ENCODE assay signal across 21 mouse cellular contexts in the genomic region with DNA sequence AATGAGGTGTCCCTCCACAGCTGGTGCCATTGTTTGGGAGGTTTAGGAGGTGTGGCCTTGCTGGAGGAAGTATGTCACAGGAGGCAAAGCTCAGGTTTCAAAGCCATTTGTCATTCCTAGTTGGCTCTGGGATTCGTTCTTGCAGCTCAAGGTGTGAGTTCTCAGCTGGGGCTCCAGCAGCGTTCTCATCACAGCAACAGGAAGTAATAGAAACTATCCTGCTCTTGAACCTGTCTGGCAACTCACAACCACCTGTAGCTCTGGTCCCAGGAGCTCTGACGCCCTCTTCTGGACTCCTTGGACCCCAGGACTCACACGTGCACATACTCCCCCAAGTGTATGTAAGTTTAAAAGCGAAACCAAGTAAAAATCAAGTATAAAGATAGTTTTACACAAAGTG. TPM values are rescaled to one million over a fixed set of nuclear protein-coding genes. Genes with fewer than 3 reads are reported as not detected.
DNase-seq lines count a peak whose midpoint lies in the region; TF ChIP-seq lines count a peak whose summit lies in the region.
"Had no signal": no experiment of that assay in that cellular context is flagged by ENCODE, and none has a peak within 500 bp of the region (broad histone marks: within the 10 kb centered on the region; RNA-seq: fewer than 3 reads in every experiment).

No protein-coding gene starts in this region.

- no peaks in the 10 kb centered on the region for H3K9me3 ChIP-seq in E14TG2a.4 (ENCODE audit: low read length)
- H3K9me3 ChIP-seq: hindbrain, embryonic 15.5 days had no signal

- no peak overlapping the region for H3K27ac ChIP-seq in heart, adult 2 months
- H3K27ac ChIP-seq in liver, adult 2 months (replicated peaks; ENCODE audit: insufficient read depth, low read depth, low read length), result no peak overlapping the region
- H3K27ac ChIP-seq: hindbrain, embryonic 15.5 days; liver, embryonic 14.5 days had no signal

- intact Hi-C loops in heart, adult 2 months (cut with DNase I), result loop anchor here (1.0 to 10.0 kb wide), 5 partner anchors 386 to 917 kb away; no protein-coding TSS in a partner anchor
- intact Hi-C loops in heart, postnatal 14 days (cut with DNase I), result loop anchor here (2.0 to 5.0 kb wide), 4 partner anchors 257 to 922 kb away; a partner anchor contains a TSS
- intact Hi-C loops in left cerebral cortex, postnatal 25 days (cut with DNase I), result loop anchor here (2.0 to 10.0 kb wide), 5 partner anchors 82 to 915 kb away; no protein-coding TSS in a partner anchor

- no peak for TF ChIP-seq POLR2A in heart, adult 2 months (IDR thresholded peaks at IDR 0.05; ENCODE audit: insufficient read depth, low read depth, low read length)
- TF ChIP-seq POLR2A in liver, adult 2 months (IDR thresholded peaks at IDR 0.05; ENCODE audit: extremely low read depth, insufficient read depth, low read length), result no peak

- no peak for TF ChIP-seq EP300 in heart, adult 2 months (IDR thresholded peaks at IDR 0.05; ENCODE audit: insufficient read depth, low read depth, low read length)

- H3K4me3 ChIP-seq in heart, adult 2 months, result no peak overlapping the region
- H3K4me3 ChIP-seq in liver, adult 2 months (ENCODE audit: insufficient read depth, low read depth, low read length), result no peak overlapping the region
- H3K4me3 ChIP-seq in E14TG2a.4 (replicated peaks; ENCODE audit: low read length), result no peak overlapping the region
- H3K4me3 ChIP-seq: hindbrain, embryonic 15.5 days; megakaryocyte, embryonic 14.5 days had no signal

- H3K36me3 ChIP-seq in heart, adult 2 months (ENCODE audit: control insufficient read depth, insufficient read depth, low read length), result no peaks in the 10 kb centered on the region
- H3K36me3 ChIP-seq in liver, adult 2 months (ENCODE audit: control insufficient read depth, insufficient read depth, low read length), result peaks cover 18% of the 10 kb centered on the region
- H3K36me3 ChIP-seq in E14TG2a.4 (ENCODE audit: insufficient read depth, low read length), result no peaks in the 10 kb centered on the region

- peaks cover 3% of the 10 kb centered on the region for H3K4me1 ChIP-seq in heart, adult 2 months (ENCODE audit: control insufficient read depth, insufficient read depth, low read length)
- H3K4me1 ChIP-seq in liver, adult 2 months (ENCODE audit: control insufficient read depth, insufficient read depth, low read length), result peaks cover 7% of the 10 kb centered on the region
- peaks cover 6% of the 10 kb centered on the region; the same call in 1 of the 2 replicates for H3K4me1 ChIP-seq in E14TG2a.4 (replicated peaks; ENCODE audit: low read depth, low read length)
- H3K4me1 ChIP-seq: hindbrain, embryonic 15.5 days had no signal

- H3K9ac ChIP-seq in heart, adult 2 months (ENCODE audit: low read depth, low read length), result no peak overlapping the region
- no peak overlapping the region for H3K9ac ChIP-seq in liver, adult 2 months (ENCODE audit: low read depth, low read length)
- H3K9ac ChIP-seq: hindbrain, embryonic 15.5 days; liver, embryonic 14.5 days had no signal

- no peaks in the 10 kb centered on the region for H3K27me3 ChIP-seq in heart, adult 2 months (ENCODE audit: control insufficient read depth, insufficient read depth, low read length)
- no peaks in the 10 kb centered on the region for H3K27me3 ChIP-seq in liver, adult 2 months (ENCODE audit: control insufficient read depth, insufficient read depth, low read length)
- no peaks in the 10 kb centered on the region for H3K27me3 ChIP-seq in E14TG2a.4 (ENCODE audit: insufficient read depth, low read length)
- H3K27me3 ChIP-seq: hindbrain, embryonic 15.5 days; megakaryocyte, embryonic 14.5 days had no signal

- no peak for DNase-seq in heart, adult 2 months
- no peak for DNase-seq in heart, postnatal 14 days
- DNase-seq in liver, adult 2 months (ENCODE audit: extremely low read depth, low read depth, low spot score), result no peak
- DNase-seq in liver, result no peak
- peak; percentile 40 for DNase-seq in forelimb bud, embryonic 11.5 days (ENCODE audit: low read depth, low spot score)
- no peak for DNase-seq in urinary bladder, postnatal 36 days (ENCODE audit: low spot score in 2 of 2)
- DNase-seq in left cerebral cortex, postnatal 25 days (ENCODE audit: low spot score in 2 of 2), result no peak
- DNase-seq: adrenal gland, adult 8-10 months; cerebellum, adult 9-10 months; gastrocnemius, postnatal 36 days; heart, postnatal 10 days; kidney, adult 11 months; kidney, postnatal 14 days; left cerebral cortex, postnatal 4 days; lung, postnatal 10 days; midbrain, embryonic 14.5 days; thymus, postnatal 36 days had no signal

- no peaks in the 10 kb centered on the region for H3K79me2 ChIP-seq in heart, adult 2 months (replicated peaks; ENCODE audit: control insufficient read depth, insufficient read depth, low read length)
- peaks cover 35% of the 10 kb centered on the region for H3K79me2 ChIP-seq in liver, adult 2 months (ENCODE audit: control insufficient read depth, insufficient read depth, low read length)

- TF ChIP-seq CTCF in heart, adult 2 months (IDR thresholded peaks at IDR 0.05), result peak; percentile 31; the same call in 1 of the 2 replicates
- peak; percentile 22; the same call in 1 of the 2 replicates for TF ChIP-seq CTCF in liver, adult 2 months (IDR thresholded peaks at IDR 0.05; ENCODE audit: low read depth, low read length)
- TF ChIP-seq CTCF in E14TG2a.4 (conservative IDR thresholded peaks at IDR 0.05; ENCODE audit: low read length), result 0 out of 2 replicates have a peak, but pooled peaks have one; percentile 10

- WGBS in heart, adult 2 months, result 70% methylated on average over 5 of the region's 5 CpGs
- 82% methylated on average over 5 of the region's 5 CpGs for WGBS in liver, adult 2 months

RNA-seq across cellular contexts. Expression of a gene that starts 15.4 kb away (rescaled TPM):
- total RNA-seq in heart, adult 2 months (2021), result 10 to 100 TPM; 14.1 to 16.4 TPM
- polyA plus RNA-seq in heart, adult 2 months (2012; rRNA removed), result 20.5 and 24.2 TPM in 2 replicates
- 10 to 100 TPM; 15.5 TPM for total RNA-seq in heart, postnatal 14 days (2021)
- 18.8 and 22.1 TPM in 2 replicates for total RNA-seq in liver, adult 2 months (2014; rRNA removed)
- polyA plus RNA-seq in liver, adult 2 months (2012; rRNA removed), result 40.7 and 42.6 TPM in 2 replicates
- total RNA-seq in left cerebral cortex, postnatal 25 days (2021), result 10 to 100 TPM; 33.8 to 36.8 TPM

RNA-seq across cellular contexts. Expression of a gene that starts 17.5 kb away (rescaled TPM):
- 10 to 100 TPM; 18.6 to 20.7 TPM for total RNA-seq in heart, adult 2 months (2021)
- polyA plus RNA-seq in heart, adult 2 months (2012; rRNA removed), result 3.6 and 8.7 TPM in 2 replicates
- 10 to 100 TPM; 21.9 to 22.0 TPM for total RNA-seq in heart, postnatal 14 days (2021)
- 28.3 and 47.8 TPM in 2 replicates for total RNA-seq in liver, adult 2 months (2014; rRNA removed)
- polyA plus RNA-seq in liver, adult 2 months (2012; rRNA removed), result 14.2 and 15.1 TPM in 2 replicates
- 10 to 100 TPM in 1 of 2 experiments, 1 to 10 TPM in 1; 7.1 to 10.3 TPM for total RNA-seq in left cerebral cortex, postnatal 25 days (2021)
